Mouse (Mus musculus): Measurements from ENCODE around the gene Usp53. TPM values are rescaled to one million over a fixed set of nuclear protein-coding genes. Genes with fewer than 3 reads are reported as not detected.

The Usp53 gene
- polyA plus RNA-seq, 1 experiment from 2014 or later = 12.7 TPM

DNA sequence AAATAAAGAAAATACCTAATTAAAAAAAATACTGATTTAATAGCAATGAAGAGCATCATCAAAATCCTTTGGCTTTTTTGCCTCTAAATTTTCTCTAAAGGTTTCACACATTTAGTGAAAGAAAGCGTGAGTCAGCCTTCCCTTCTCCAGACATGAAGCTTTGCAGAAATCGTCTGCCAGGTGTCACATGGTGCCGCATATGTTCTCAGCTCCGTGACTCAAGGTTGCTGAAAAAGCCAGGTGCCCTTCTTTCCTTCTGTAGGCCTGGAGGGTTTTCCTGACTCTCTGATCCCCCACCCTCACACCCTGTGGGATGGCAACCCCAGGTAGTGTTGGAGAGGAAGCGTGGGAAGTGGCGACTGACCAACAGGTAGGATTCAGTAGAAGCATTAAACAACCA, 54.6 kb downstream of the Usp53 start:
- Histone ChIP-seq H3K27ac (ENCODE audit: low read depth) (no peak overlapping the region), H3K27me3 (replicated peaks; ENCODE audit: control insufficient read depth, insufficient read depth, low read length) (no peaks in the 10 kb centered on the region), H3K36me3 (ENCODE audit: control insufficient read depth, insufficient read depth, low read length) (peaks cover 14% of the 10 kb centered on the region), H3K4me3 (ENCODE audit: low read depth, low read length) (no peak overlapping the region), H3K9ac (ENCODE audit: low read length) (no peak overlapping the region), H3K4me2 (ENCODE audit: low read length) (no peak overlapping the region), H3K9me3 (ENCODE audit: control insufficient read depth, low read length) (no peaks in the 10 kb centered on the region), H3K4me1 (replicated peaks; ENCODE audit: control insufficient read depth, insufficient read depth, low read length) (peaks cover 8% of the 10 kb centered on the region; the same call in 1 of the 2 replicates)
- DNase-seq (ENCODE audit: low spot score) (no peak), ATAC-seq (replicated peaks; ENCODE audit: low FRiP score, low TSS enrichment, low read depth) (no peak)
- 87% methylated on average over 6 of the region's 6 CpGs for WGBS

DNA sequence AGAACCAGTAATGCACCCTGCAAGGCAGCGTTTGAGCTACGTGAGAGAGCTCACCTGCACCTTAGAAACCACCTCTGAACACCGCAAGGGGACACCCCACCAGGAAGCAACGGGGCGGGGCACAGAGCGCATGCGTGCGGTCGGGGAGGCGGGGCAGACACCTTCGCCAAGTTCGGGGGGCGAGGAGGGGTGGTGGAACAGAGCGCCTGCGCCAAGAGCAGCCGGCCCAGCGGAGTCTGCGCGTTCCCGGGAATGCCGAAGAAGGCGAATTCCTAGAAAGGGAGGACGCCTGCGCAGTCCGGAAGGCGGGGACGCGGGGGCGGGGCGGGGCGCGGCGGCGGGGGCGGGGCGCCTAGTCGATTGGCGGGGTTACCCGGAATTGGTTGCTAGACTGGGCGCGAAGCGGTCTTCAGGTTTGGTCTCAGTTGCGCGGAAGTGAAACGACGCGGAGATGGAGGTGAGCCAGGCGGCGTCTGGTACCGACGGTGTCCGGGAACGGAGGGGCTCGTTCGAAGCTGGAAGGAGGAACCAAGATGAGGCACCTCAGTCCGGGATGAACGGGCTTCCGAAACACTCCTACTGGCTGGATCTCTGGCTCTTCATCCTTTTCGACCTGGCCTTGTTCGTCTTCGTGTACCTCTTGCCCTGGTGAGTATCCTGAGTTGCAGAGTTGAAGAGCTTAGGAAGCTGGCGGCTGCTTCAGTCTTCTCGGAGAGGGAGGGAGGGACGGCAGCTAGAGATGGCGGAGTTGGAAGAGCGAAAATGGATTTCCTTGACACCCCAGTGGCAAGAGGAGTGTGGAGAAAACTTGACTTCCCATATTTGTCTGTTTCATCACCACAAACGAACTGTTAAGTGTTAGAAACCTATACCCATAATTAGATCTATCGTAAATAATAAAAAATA, 60.0 kb downstream of the Usp53 start, which contains the start of gene 1810037I17Rik:
Gene 1810037I17Rik, plus strand, starts transcription at position 195 of the 906 bp plus-strand sequence.
- peak within 1 kb of the TSS; percentile 83 for H3K27ac ChIP-seq (ENCODE audit: low read depth)
- peak within 1 kb of the TSS; percentile 71 for H3K4me3 ChIP-seq (ENCODE audit: low read depth, low read length)
- under 1% methylated on average over 65 of the region's 68 CpGs for WGBS
- DNase-seq (ENCODE audit: low spot score) = peak; percentile 98
- H3K4me2 ChIP-seq (ENCODE audit: low read length) = peak within 1 kb of the TSS; percentile 82
- peak; percentile 99 for ATAC-seq (replicated peaks; ENCODE audit: low FRiP score, low TSS enrichment, low read depth)
- peaks cover 12% of the 10 kb centered on the region for H3K4me1 ChIP-seq (replicated peaks; ENCODE audit: control insufficient read depth, insufficient read depth, low read length)
- no peaks in the 10 kb centered on the region for H3K27me3 ChIP-seq (replicated peaks; ENCODE audit: control insufficient read depth, insufficient read depth, low read length)
- H3K9ac ChIP-seq (ENCODE audit: low read length) = peak within 1 kb of the TSS; percentile 69
- peaks cover 8% of the 10 kb centered on the region; the same call in 1 of the 2 replicates for H3K36me3 ChIP-seq (ENCODE audit: control insufficient read depth, insufficient read depth, low read length)
- no peaks in the 10 kb centered on the region for H3K9me3 ChIP-seq (ENCODE audit: control insufficient read depth, low read length)

DNA sequence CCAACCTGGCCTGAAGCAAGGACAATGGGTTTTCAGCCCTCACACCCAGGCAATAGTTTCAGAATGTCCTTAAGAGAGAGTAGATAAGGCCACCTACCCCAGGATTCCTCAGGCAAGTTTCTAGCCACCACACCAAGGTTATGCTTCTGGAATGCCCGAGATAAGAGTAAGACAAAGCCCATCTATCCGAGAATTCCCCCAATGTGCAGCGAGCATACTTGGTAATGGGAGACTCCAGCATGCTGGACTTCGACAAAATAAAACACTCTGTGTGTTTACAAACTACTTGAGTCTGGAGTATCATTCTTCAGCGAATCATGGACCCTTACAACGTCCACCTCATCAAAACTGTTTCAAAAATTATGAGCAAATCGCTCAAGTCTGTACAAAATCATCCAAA, 61.2 kb downstream of the Usp53 start:
- Histone ChIP-seq H3K36me3 (ENCODE audit: control insufficient read depth, insufficient read depth, low read length) (peaks cover 8% of the 10 kb centered on the region; the same call in 1 of the 2 replicates), H3K4me3 (ENCODE audit: low read depth, low read length) (peak overlapping the region; percentile 71), H3K9me3 (ENCODE audit: control insufficient read depth, low read length) (no peaks in the 10 kb centered on the region), H3K4me2 (ENCODE audit: low read length) (peak overlapping the region; percentile 55), H3K27ac (ENCODE audit: low read depth) (peak overlapping the region; percentile 83), H3K27me3 (replicated peaks; ENCODE audit: control insufficient read depth, insufficient read depth, low read length) (no peaks in the 10 kb centered on the region), H3K9ac (ENCODE audit: low read length) (no peak overlapping the region), H3K4me1 (replicated peaks; ENCODE audit: control insufficient read depth, insufficient read depth, low read length) (peaks cover 12% of the 10 kb centered on the region)
- no peak for DNase-seq (ENCODE audit: low spot score)
- WGBS = 48% methylated on average over 7 of the region's 7 CpGs
- no peak for ATAC-seq (replicated peaks; ENCODE audit: low FRiP score, low TSS enrichment, low read depth)

DNA sequence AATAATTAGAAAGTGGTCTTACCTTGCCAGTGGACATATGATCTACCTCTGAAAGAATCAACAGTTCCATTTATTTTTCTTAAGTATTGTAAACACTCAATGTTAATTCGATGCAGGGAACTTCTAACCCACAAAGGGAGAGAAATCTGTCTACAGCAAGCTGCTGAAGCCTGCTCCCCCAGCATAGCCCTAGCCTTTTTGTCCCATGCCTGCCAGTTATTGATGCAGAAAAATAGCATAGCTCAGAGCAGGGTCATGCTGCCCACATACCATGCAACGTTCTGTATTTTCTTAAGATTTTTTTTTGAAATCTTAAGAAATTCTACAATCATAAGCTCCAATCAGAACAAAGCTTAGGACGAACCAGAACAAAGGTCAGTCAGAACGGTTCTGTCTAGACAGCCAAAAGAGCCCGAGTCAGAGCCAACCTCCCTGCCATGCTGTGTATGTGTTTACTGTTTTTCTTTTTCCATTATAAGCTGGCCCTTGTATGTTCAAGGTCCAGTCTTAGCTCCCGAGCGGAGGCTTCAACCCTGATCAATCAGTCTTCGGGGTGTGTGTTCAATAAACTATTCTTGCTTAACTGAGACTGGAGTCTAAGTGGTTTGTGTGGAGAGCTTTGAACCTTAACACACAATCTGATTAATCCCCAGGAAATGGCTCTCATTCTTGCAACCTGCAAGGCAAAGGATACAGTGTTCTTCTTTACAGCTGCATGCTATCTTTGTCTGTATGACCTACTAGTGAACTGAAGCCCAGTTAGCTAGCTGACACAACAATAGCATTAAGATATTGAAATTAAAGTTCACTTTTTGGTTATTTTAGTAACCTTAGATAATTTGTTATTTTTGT, 62.4 kb downstream of the Usp53 start:
- 73% methylated on average over 8 of the region's 8 CpGs for WGBS
- Histone ChIP-seq H3K9me3 (ENCODE audit: control insufficient read depth, low read length) (no peaks in the 10 kb centered on the region), H3K27ac (ENCODE audit: low read depth) (no peak overlapping the region), H3K9ac (ENCODE audit: low read length) (no peak overlapping the region), H3K4me2 (ENCODE audit: low read length) (no peak overlapping the region), H3K4me3 (ENCODE audit: low read depth, low read length) (no peak overlapping the region), H3K4me1 (replicated peaks; ENCODE audit: control insufficient read depth, insufficient read depth, low read length) (peaks cover 12% of the 10 kb centered on the region), H3K27me3 (replicated peaks; ENCODE audit: control insufficient read depth, insufficient read depth, low read length) (no peaks in the 10 kb centered on the region), H3K36me3 (ENCODE audit: control insufficient read depth, insufficient read depth, low read length) (peaks cover under 1% of the 10 kb centered on the region; the same call in 1 of the 2 replicates)
- no peak for ATAC-seq (replicated peaks; ENCODE audit: low FRiP score, low TSS enrichment, low read depth)
- no peak for DNase-seq (ENCODE audit: low spot score)

DNA sequence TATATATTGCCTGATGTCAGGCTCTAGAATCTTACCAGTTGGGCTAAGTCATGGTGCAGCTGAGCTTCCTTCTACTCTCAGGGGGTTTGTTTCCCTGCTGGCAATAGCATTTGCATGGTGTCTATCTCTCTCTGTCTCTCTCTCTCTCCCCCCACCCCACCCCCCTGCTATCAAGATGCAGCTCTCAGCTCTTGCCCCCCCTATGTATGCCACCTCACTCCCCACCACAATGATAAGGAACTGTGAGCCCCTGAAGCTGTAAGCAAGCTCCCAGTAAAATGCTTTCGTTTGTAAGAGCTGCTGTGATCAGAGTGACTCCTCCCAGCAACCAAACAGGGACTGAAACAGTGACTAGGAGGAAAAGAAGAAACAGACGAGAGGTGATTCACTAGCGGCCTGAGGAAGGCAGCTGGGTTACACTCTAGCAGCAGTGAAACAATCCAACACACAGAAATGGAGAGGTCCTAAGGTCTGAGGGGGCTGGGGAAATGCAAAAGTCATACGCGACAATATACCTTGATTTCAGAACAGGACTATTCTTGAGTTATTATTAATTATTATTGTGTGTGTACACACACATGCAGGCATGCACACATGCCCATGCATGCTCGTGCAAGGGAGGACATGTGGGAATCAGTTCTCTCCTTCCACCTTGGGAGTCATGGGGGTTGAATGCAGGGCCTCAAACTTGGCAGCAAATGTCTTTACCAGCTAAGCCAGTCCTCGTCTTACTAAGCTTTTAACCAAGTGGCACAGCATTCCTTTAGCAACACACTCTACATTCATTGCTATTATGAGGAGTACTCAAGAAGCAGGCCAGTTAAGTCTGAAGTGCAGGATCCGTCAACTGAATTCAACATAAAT, 63.5 kb downstream of the Usp53 start:
- Histone ChIP-seq H3K9me3 (ENCODE audit: control insufficient read depth, low read length) (no peaks in the 10 kb centered on the region), H3K36me3 (ENCODE audit: control insufficient read depth, insufficient read depth, low read length) (no peaks in the 10 kb centered on the region), H3K4me3 (ENCODE audit: low read depth, low read length) (no peak overlapping the region), H3K27ac (ENCODE audit: low read depth) (no peak overlapping the region), H3K9ac (ENCODE audit: low read length) (no peak overlapping the region), H3K4me1 (replicated peaks; ENCODE audit: control insufficient read depth, insufficient read depth, low read length) (peaks cover 9% of the 10 kb centered on the region), H3K4me2 (ENCODE audit: low read length) (no peak overlapping the region), H3K27me3 (replicated peaks; ENCODE audit: control insufficient read depth, insufficient read depth, low read length) (no peaks in the 10 kb centered on the region)
- 66% methylated on average over 8 of the region's 8 CpGs for WGBS
- ATAC-seq (replicated peaks; ENCODE audit: low FRiP score, low TSS enrichment, low read depth) (no peak), DNase-seq (ENCODE audit: low spot score) (no peak)

DNA sequence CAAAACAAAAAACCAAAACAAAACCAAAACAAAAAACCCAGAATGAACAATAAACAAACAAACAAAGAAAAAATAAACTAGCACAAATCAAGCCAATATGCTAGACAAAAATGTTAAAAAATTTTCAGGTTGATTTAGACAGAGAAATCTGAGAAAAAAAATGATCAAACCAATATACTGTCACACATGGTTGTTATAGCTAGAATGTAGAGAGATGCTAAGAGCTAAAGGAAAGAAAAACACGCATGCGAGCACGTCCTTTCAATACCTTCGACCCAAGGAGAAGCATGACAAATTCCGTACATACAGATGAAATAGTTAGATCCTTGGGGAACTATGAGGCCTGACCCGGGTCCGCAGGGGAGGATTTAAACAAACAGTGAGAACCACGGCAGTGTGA, 65.0 kb downstream of the Usp53 start, which contains the start of gene Gm10959:
Gene Gm10959, minus strand, starts transcription at position 101 of the 400 bp plus-strand sequence.
- no peaks in the 10 kb centered on the region for H3K9me3 ChIP-seq (ENCODE audit: control insufficient read depth, low read length)
- 82% methylated on average over 8 of the region's 8 CpGs for WGBS
- ATAC-seq (replicated peaks; ENCODE audit: low FRiP score, low TSS enrichment, low read depth) (no peak), DNase-seq (ENCODE audit: low spot score) (no peak)
- no peak within 1 kb of the TSS for H3K9ac ChIP-seq (ENCODE audit: low read length)
- no peak within 1 kb of the TSS for H3K4me2 ChIP-seq (ENCODE audit: low read length)
- no peaks in the 10 kb centered on the region for H3K36me3 ChIP-seq (ENCODE audit: control insufficient read depth, insufficient read depth, low read length)
- no peak within 1 kb of the TSS for H3K27ac ChIP-seq (ENCODE audit: low read depth)
- H3K27me3 ChIP-seq (replicated peaks; ENCODE audit: control insufficient read depth, insufficient read depth, low read length) = no peaks in the 10 kb centered on the region
- H3K4me1 ChIP-seq (replicated peaks; ENCODE audit: control insufficient read depth, insufficient read depth, low read length) = peaks cover 5% of the 10 kb centered on the region; the same call in 1 of the 2 replicates
- no peak within 1 kb of the TSS for H3K4me3 ChIP-seq (ENCODE audit: low read depth, low read length)

DNA sequence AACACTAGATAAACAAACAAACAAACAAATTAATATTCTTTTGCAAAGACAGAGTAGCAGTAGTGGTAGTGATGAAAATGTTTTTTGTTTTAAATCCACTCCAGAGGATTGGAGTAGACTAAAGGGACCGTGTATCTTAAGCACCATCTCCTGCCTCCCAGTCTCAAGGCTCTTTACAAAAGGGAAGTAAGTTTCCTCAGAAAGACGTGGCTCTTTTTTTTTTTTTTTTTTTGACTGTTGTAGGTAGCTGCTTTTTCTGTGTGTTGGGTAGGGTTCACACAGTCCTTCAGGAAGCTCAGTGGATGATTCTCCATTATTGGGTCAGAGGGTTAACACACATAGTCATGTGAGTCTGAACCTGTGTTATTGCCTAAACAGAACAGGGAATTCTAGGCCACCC, 65.6 kb downstream of the Usp53 start:
- H3K4me1 ChIP-seq (replicated peaks; ENCODE audit: control insufficient read depth, insufficient read depth, low read length) = peaks cover 5% of the 10 kb centered on the region; the same call in 1 of the 2 replicates
- DNase-seq (ENCODE audit: low spot score) = no peak
- no peak overlapping the region for H3K4me3 ChIP-seq (ENCODE audit: low read depth, low read length)
- no peak overlapping the region for H3K4me2 ChIP-seq (ENCODE audit: low read length)
- 70% methylated on average over 2 of the region's 2 CpGs for WGBS
- no peaks in the 10 kb centered on the region for H3K27me3 ChIP-seq (replicated peaks; ENCODE audit: control insufficient read depth, insufficient read depth, low read length)
- H3K9me3 ChIP-seq (ENCODE audit: control insufficient read depth, low read length) = no peaks in the 10 kb centered on the region
- no peak overlapping the region for H3K27ac ChIP-seq (ENCODE audit: low read depth)
- no peaks in the 10 kb centered on the region for H3K36me3 ChIP-seq (ENCODE audit: control insufficient read depth, insufficient read depth, low read length)
- no peak for ATAC-seq (replicated peaks; ENCODE audit: low FRiP score, low TSS enrichment, low read depth)
- no peak overlapping the region for H3K9ac ChIP-seq (ENCODE audit: low read length)
